Mouse (Mus musculus) hindbrain, postnatal 0 days (tissue): ENCODE data around the gene Arfip1. TPM values are rescaled to one million over a fixed set of nuclear protein-coding genes. Genes with fewer than 3 reads are reported as not detected.
A peak's percentile ranks its signal among the peaks of the same experiment; 100 is the strongest.

Source experiments
- ATAC-seq: fragments of 200-750 bp; cut with Nextera tagmentation; 2 replicates; pipeline ENCODE4 v1.8.0; 2017; ENCODE audit warnings: mild to moderate bottlenecking, moderate TSS enrichment, moderate library complexity
- DNase-seq: peaks from one replicate; pipeline ENCODE4 v3.0.0-alpha.2; 2015; ENCODE audit warnings: low spot score
- H3K27ac ChIP-seq: fragments of 300-500 bp; sonication (generic); 2 replicates; pipeline ENCODE4 v1.5.1; 2014; ENCODE audit warnings: mild to moderate bottlenecking
- H3K27me3 ChIP-seq: fragments of 300-500 bp; sonication (generic); 2 replicates; pipeline ENCODE4 v1.6.1; 2014; ENCODE audit warnings: low read length, mixed read lengths; ENCODE audit not compliant: insufficient read depth
- H3K36me3 ChIP-seq: fragments of 300-500 bp; sonication (generic); 2 replicates; pipeline ENCODE4 v1.6.1; 2014; ENCODE audit warnings: low read length, mixed read lengths; ENCODE audit not compliant: insufficient read depth
- H3K4me1 ChIP-seq: fragments of 300-500 bp; sonication (generic); 2 replicates; pipeline ENCODE4 v1.6.1; 2014; ENCODE audit warnings: antibody characterized with exemption, low read length, mixed read lengths; ENCODE audit not compliant: insufficient read depth
- H3K4me2 ChIP-seq: fragments of 300-500 bp; sonication (generic); 2 replicates; pipeline ENCODE4 v1.6.1; 2014; ENCODE audit warnings: low read depth, mild to moderate bottlenecking, low read length, moderate library complexity, mixed read lengths
- H3K4me3 ChIP-seq: fragments of 300-500 bp; sonication (generic); 2 replicates; pipeline ENCODE4 v1.5.1; 2014; ENCODE audit warnings: low read length
- H3K9ac ChIP-seq: fragments of 300-500 bp; sonication (generic); replicated peaks from 2 replicates; pipeline ENCODE4 v1.6.1; 2014; ENCODE audit warnings: mild to moderate bottlenecking, low read length, moderate library complexity, mixed read lengths
- H3K9me3 ChIP-seq: fragments of 300-500 bp; sonication (generic); 2 replicates; pipeline ENCODE4 v1.6.1; 2016; ENCODE audit warnings: low read length, mixed read lengths
- CTCF ChIP-seq: IDR thresholded peaks from 2 replicates; pipeline ENCODE4 v1.5.1; 2016; ENCODE audit warnings: antibody characterized with exemption, control low read depth, low read depth
- WGBS: fragments of 180-500 bp; shearing (Covaris S2); extraction: QIAGEN DNeasy Blood & Tissue Kit; methylation state at CpG from one replicate; pipeline ENCODE4 v1.1.7; 2014; 5-methylcytosine and 5-hydroxymethylcytosine counted together
- polyA plus RNA-seq: library from polyadenylated mRNA; unstranded; fragments of >200 nt; fragmentation: Nextera tagmentation; extraction: Ambion mirVana; gene quantifications from 2 replicates; pipeline ENCODE4 v1.2.1, GENCODE M21; 2015
- total RNA-seq: library from RNA; depleted of rRNA; stranded (reverse); fragments of >200 nt; gene quantifications from 2 replicates; pipeline ENCODE4 v1.2.3, GENCODE M21; 2014; rRNA removed

Gene Arfip1
- total RNA-seq (15.3 and 15.4 TPM in 2 replicates), polyA plus RNA-seq (22.8 and 23.5 TPM in 2 replicates)

DNA sequence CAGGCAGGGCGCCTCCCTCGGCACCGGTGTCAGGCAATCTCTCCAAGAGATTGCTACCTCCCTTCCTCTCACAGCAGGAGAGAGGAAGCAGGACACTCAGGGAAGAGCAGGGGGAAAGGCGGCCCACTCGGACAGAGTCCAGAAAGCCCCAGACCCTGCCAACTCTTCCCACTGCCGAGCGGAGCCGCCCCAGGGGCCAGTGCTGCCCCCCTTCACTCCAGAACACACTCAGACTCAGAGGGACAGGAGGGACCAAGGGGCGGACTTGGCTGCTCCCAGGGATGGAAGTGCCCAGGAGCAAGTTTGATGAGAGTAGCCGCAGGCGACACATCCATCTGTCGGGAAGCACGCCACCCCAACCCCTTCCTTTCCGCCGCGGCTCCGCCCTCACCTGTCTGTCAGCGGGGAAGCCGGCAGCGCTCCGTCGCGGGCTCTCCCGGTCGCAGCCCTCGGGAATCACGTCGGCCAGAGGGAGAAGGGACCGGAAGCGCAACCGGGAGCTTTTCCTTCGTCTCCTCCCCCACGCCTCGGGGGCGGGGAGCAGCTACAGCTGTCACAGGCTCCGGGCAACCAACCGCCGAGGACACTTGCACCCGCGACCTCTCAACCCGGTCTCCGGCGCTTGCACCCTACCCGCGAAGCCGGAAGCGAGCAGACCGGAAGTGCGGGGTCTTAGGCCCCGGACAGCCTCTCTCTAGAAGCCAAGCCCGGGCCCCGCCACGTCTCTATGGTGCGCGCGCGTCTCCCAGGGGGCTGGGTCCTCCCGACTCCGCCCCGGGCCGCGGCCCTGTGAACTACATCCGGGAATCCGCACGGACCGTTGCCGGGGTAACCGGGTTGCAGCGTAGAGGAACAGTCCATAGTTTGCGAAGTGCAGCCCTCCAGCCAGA, at the start of gene Arfip1:
Gene Arfip1 (minus strand): TSS at position 603 of the 890 bp plus-strand sequence.
- peak within 1 kb of the TSS; percentile 89 for H3K4me3 ChIP-seq
- peak within 1 kb of the TSS; percentile 91 for H3K27ac ChIP-seq
- no peak; the same call in 1 of the 2 replicates for TF ChIP-seq CTCF
- peaks cover 12% of the 10 kb centered on the region for H3K4me1 ChIP-seq
- peak within 1 kb of the TSS; percentile 76 for H3K9ac ChIP-seq
- H3K4me2 ChIP-seq = peak within 1 kb of the TSS; percentile 89
- H3K36me3 ChIP-seq = no peaks in the 10 kb centered on the region
- H3K27me3 ChIP-seq = no peaks in the 10 kb centered on the region
- peak; percentile 98 for DNase-seq
- peak; percentile 99 for ATAC-seq
- no peaks in the 10 kb centered on the region for H3K9me3 ChIP-seq
- under 1% methylated on average over 68 of the region's 70 CpGs for WGBS

DNA sequence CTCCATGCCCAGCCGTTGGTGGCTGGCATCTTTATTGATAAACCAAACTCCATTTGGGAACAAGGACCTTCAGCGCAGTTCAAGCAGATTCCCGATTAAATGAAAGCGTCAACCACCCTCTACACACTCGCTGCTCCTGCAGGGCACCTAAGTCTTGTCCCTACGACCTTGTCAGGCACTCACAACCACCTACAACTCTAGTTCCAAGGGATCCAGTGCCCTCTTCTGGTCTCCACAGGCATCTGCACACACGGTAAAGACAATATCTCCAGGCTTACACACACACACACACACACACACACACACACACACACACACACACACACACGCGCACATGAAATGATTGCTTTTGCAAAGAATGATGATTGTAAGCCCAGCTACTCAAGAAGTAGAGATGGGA, 49.2 kb upstream of the Arfip1 start:
- no peaks in the 10 kb centered on the region for H3K4me1 ChIP-seq
- H3K4me3 ChIP-seq = no peak overlapping the region
- ATAC-seq = no peak
- H3K9me3 ChIP-seq = no peaks in the 10 kb centered on the region
- no peak overlapping the region for H3K27ac ChIP-seq
- TF ChIP-seq CTCF = no peak
- H3K36me3 ChIP-seq = no peaks in the 10 kb centered on the region
- no peak for DNase-seq
- no peak overlapping the region for H3K9ac ChIP-seq
- H3K27me3 ChIP-seq = no peaks in the 10 kb centered on the region
- no peak overlapping the region for H3K4me2 ChIP-seq
- WGBS = 93% methylated on average over 9 of the region's 9 CpGs

- Histone ChIP-seq H3K27ac (no peak overlapping the region), H3K27me3 (no peaks in the 10 kb centered on the region), H3K4me3 (no peak overlapping the region), H3K9me3 (no peaks in the 10 kb centered on the region), H3K4me2 (no peak overlapping the region), H3K4me1 (no peaks in the 10 kb centered on the region; the same call in 1 of the 2 replicates), H3K9ac (no peak overlapping the region), H3K36me3 (no peaks in the 10 kb centered on the region)
- no peak for TF ChIP-seq CTCF
- ATAC-seq (no peak), DNase-seq (no peak)
- 67% methylated on average over 3 of the region's 3 CpGs for WGBS
Observed at GRCm38 (mm10) chr3:84622026-84622425, 39.6 kb upstream of the Arfip1 start.

DNA sequence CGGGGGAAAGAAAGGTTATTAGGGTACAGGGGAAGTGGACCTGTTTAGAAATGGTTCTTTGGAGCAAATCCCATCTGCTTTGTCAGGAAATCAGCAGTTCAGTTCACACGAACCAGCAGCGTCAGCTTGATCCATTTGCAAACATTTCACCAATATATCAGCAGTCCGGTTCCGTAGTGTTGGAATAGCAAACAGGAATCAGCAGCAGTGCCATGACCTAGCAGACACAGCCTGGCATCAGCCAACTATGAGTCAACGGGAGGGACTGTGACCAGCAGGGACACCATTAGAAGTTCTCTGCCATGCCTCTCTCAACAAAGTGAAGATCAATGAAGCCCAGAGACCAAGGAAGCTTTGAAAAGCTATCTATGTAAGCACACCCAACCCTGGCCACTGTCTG, 37.3 kb upstream of the Arfip1 start:
- Histone ChIP-seq H3K4me2 (no peak overlapping the region), H3K4me3 (no peak overlapping the region), H3K9me3 (no peaks in the 10 kb centered on the region), H3K4me1 (no peaks in the 10 kb centered on the region; the same call in 1 of the 2 replicates), H3K36me3 (no peaks in the 10 kb centered on the region), H3K9ac (no peak overlapping the region), H3K27ac (no peak overlapping the region), H3K27me3 (no peaks in the 10 kb centered on the region)
- TF ChIP-seq CTCF = no peak
- ATAC-seq = no peak
- DNase-seq = no peak
- WGBS = 95% methylated on average over 6 of the region's 6 CpGs

DNA sequence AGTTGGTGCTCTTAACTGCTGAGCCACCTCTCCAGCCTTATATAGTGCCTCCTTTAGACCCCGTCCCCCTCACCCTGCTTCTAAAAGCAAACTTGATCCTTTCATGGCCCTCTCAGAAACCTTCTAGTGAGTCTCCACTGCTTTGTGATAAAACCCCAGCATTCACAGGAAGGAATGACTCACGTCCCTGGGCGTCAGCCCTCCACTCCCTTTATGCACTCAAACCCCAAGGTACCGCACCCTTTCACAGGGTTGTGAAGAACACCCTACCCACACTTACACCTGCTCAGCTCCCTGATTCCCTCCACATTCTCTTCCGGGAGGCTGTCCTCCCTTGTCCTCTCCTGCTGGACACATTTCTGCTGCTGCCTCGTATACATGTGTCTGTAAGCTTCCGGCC, 36.6 kb upstream of the Arfip1 start:
- TF ChIP-seq CTCF = no peak
- H3K27me3 ChIP-seq = no peaks in the 10 kb centered on the region
- no peak overlapping the region for H3K4me3 ChIP-seq
- no peaks in the 10 kb centered on the region for H3K36me3 ChIP-seq
- H3K27ac ChIP-seq = no peak overlapping the region
- no peaks in the 10 kb centered on the region for H3K9me3 ChIP-seq
- no peaks in the 10 kb centered on the region for H3K4me1 ChIP-seq
- ATAC-seq (no peak), DNase-seq (no peak)
- 96% methylated on average over 7 of the region's 7 CpGs for WGBS
- no peak overlapping the region for H3K4me2 ChIP-seq
- no peak overlapping the region for H3K9ac ChIP-seq

GRCm38 (mm10) chr3:84618627-84619026, 36.2 kb upstream of the Arfip1 start:
- no peak overlapping the region for H3K4me2 ChIP-seq
- no peak overlapping the region for H3K27ac ChIP-seq
- DNase-seq (no peak), ATAC-seq (no peak)
- no peak overlapping the region for H3K4me3 ChIP-seq
- WGBS = 97% methylated on average over 2 of the region's 2 CpGs
- H3K9me3 ChIP-seq = no peaks in the 10 kb centered on the region
- no peaks in the 10 kb centered on the region for H3K4me1 ChIP-seq
- no peak overlapping the region for H3K9ac ChIP-seq
- no peaks in the 10 kb centered on the region for H3K27me3 ChIP-seq
- H3K36me3 ChIP-seq = no peaks in the 10 kb centered on the region
- no peak for TF ChIP-seq CTCF

GRCm38 (mm10) chr3:84615856-84616225, 33.4 kb upstream of the Arfip1 start:
- 32% methylated on average over 7 of the region's 7 CpGs for WGBS
- H3K4me2 ChIP-seq = no peak overlapping the region
- H3K9ac ChIP-seq = no peak overlapping the region
- TF ChIP-seq CTCF = no peak
- H3K27me3 ChIP-seq = no peaks in the 10 kb centered on the region
- H3K36me3 ChIP-seq = no peaks in the 10 kb centered on the region
- H3K4me1 ChIP-seq = no peaks in the 10 kb centered on the region
- DNase-seq (no peak), ATAC-seq (no peak)
- no peak overlapping the region for H3K4me3 ChIP-seq
- no peak overlapping the region for H3K27ac ChIP-seq
- H3K9me3 ChIP-seq = no peaks in the 10 kb centered on the region
